Mouse (Mus musculus) C2C12 (cell line): Measurements from ENCODE around the gene Fbxo2. TPM values are rescaled to one million over a fixed set of nuclear protein-coding genes. Genes with fewer than 3 reads are reported as not detected.
A peak's percentile ranks its signal among the peaks of the same experiment; 100 is the strongest.

Source experiments
- H3K27me3 ChIP-seq: one replicate; pipeline ENCODE4 v1.6.1; 2011; ENCODE audit not compliant: control insufficient read depth, insufficient read depth, insufficient read length
- H3K36me3 ChIP-seq: one replicate; pipeline ENCODE4 v1.6.1; 2011; ENCODE audit not compliant: control insufficient read depth, insufficient read depth
- H3K4me3 ChIP-seq: one replicate; pipeline ENCODE4 v1.5.1; 2011; ENCODE audit warnings: mild to moderate bottlenecking, control low read depth; ENCODE audit not compliant: poor library complexity, insufficient read depth, severe bottlenecking
- H3K79me2 ChIP-seq: one replicate; pipeline ENCODE4 v1.6.1; 2011; ENCODE audit not compliant: control insufficient read depth, insufficient read depth
- H3K79me3 ChIP-seq: one replicate; pipeline ENCODE4 v1.6.1; 2011; ENCODE audit warnings: low read depth, control low read depth
- H3ac ChIP-seq: one replicate; pipeline ENCODE3; 2011; ENCODE audit warnings: low read depth; ENCODE audit not compliant: control insufficient read depth, insufficient read length
- CEBPB ChIP-seq: IDR thresholded peaks from one replicate; pipeline ENCODE4 v1.6.1; 2011; ENCODE audit warnings: low read depth, mild to moderate bottlenecking, control low read depth, moderate library complexity
- CTCF ChIP-seq: IDR thresholded peaks from one replicate; pipeline ENCODE4 v1.5.1; 2011; ENCODE audit not compliant: control insufficient read depth, insufficient read depth, insufficient read length
- FOSL1 ChIP-seq: IDR thresholded peaks from one replicate; pipeline ENCODE4 v1.8.0; 2011; ENCODE audit warnings: mild to moderate bottlenecking, low read length; ENCODE audit not compliant: poor library complexity, insufficient read depth, severe bottlenecking
- MAX ChIP-seq: IDR thresholded peaks from one replicate; pipeline ENCODE4 v1.6.1; 2011; ENCODE audit warnings: mild to moderate bottlenecking, control low read depth
- MYOD1 ChIP-seq: IDR thresholded peaks from one replicate; pipeline ENCODE4 v1.6.1; 2011; ENCODE audit warnings: low read depth; ENCODE audit not compliant: control insufficient read depth, insufficient read length
- MYOG ChIP-seq: IDR thresholded peaks from one replicate; pipeline ENCODE4 v1.6.1; 2011; ENCODE audit not compliant: control insufficient read depth, insufficient read length; ENCODE audit errors: extremely low read depth
- USF1 ChIP-seq: IDR thresholded peaks from one replicate; pipeline ENCODE4 v1.6.1; 2011; ENCODE audit warnings: low read depth, mild to moderate bottlenecking, control low read depth, moderate library complexity
- polyA plus RNA-seq: library from polyadenylated mRNA; unstranded; fragments of >200 nt; fragmentation: generic; extraction: Trizol; gene quantifications from one replicate; pipeline ENCODE4 v1.2.1, GENCODE M21; 2012; ENCODE audit warnings: missing spikeins

The Fbxo2 gene
- polyA plus RNA-seq, 1 experiment: 14.2 TPM

DNA sequence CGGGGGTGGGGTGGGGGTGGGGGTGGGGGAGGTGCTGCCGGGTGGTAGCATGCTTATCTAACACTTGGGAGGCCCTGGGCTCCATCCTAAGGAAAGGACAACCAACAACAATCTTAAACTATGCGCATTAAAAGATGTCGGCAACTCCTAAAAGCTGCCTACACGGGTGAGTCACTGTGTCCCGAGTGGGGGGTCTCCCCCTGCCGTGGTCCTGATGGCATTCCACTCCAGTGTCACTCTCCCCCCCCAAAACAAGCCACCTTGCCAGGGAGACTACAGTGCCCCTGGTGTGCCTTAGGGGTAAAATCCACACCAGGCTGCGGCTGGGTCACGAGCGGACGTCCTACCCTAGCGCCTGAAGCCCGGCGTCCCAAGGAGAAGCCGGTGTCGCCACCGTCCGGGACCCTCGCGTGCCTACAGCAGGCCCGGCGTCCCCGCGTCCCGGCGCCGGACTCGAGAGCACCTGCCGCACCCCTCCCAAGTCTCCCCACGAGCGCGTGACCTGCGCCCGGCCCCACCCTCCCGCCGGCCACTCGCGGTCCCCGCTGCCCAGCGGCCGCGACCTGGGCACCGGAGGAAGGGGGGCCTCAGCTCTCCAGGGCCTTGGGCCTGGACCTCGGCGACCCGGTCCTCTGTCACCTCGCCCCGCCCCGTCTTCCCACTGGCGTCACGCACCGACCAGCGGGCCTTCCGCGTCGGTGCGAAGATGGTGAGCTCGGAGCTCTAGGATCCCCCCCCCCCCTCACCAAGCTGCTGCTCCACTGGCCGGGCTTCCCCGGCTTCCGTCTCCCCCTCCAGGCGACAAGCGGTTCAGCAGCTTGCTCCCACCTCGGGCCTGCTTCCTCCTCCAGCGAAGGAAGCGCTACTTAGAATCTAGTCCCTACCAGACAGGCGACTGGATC, 8.9 kb upstream of the Fbxo2 start, which contains the start of gene Fbxo6:
Gene Fbxo6 (minus strand): TSS at position 874 of the 902 bp plus-strand sequence.
- H3K79me3 ChIP-seq: no peaks in the 10 kb centered on the region
- H3ac ChIP-seq: peak within 1 kb of the TSS; percentile 96
- H3K79me2 ChIP-seq: no peaks in the 10 kb centered on the region
- TF ChIP-seq CEBPB (no peak), MAX (no peak), CTCF (peak; percentile 75)
- no peaks in the 10 kb centered on the region for H3K36me3 ChIP-seq
- no peaks in the 10 kb centered on the region for H3K27me3 ChIP-seq
- peak within 1 kb of the TSS; percentile 45 for H3K4me3 ChIP-seq

DNA sequence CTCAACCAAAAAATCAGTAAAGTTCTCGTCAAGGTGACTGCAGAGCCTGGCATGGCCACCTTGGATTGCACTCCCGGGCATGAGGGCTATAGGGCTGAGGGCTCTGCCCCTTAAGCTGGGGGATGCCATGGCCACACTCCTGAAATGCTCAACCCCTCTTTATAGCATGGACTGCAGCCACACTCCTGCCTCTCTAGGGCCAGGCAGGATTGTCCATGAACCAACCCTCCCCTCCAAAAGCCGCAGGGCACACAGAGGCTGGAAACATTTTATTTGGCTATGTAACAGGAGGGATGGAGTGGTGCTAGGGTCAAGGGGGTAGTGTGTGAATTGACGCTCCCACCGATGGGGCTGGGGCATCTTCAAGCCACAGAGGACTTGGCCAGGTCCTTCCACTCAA, 7.9 kb upstream of the Fbxo2 start:
- no peaks in the 10 kb centered on the region for H3K27me3 ChIP-seq
- H3K36me3 ChIP-seq: no peaks in the 10 kb centered on the region
- no peak overlapping the region for H3ac ChIP-seq
- no peaks in the 10 kb centered on the region for H3K79me2 ChIP-seq
- no peaks in the 10 kb centered on the region for H3K79me3 ChIP-seq
- no peak overlapping the region for H3K4me3 ChIP-seq
- TF ChIP-seq MYOG (no peak), MAX (no peak), USF1 (no peak), CTCF (no peak), MYOD1 (no peak), FOSL1 (no peak), CEBPB (no peak)

GRCm38 (mm10) chr4:148154006-148154405, 6.4 kb upstream of the Fbxo2 start:
- H3K27me3 ChIP-seq: no peaks in the 10 kb centered on the region
- no peak overlapping the region for H3K4me3 ChIP-seq
- H3K36me3 ChIP-seq: no peaks in the 10 kb centered on the region
- no peak overlapping the region for H3ac ChIP-seq
- no peaks in the 10 kb centered on the region for H3K79me2 ChIP-seq
- TF ChIP-seq MYOD1: no peak
- no peak for TF ChIP-seq MAX
- TF ChIP-seq MYOG: no peak
- TF ChIP-seq FOSL1: no peak
- no peak for TF ChIP-seq USF1
- no peak for TF ChIP-seq CEBPB
- no peaks in the 10 kb centered on the region for H3K79me3 ChIP-seq

GRCm38 (mm10) chr4:148154982-148155381, 5.4 kb upstream of the Fbxo2 start:
- no peaks in the 10 kb centered on the region for H3K79me2 ChIP-seq
- H3K36me3 ChIP-seq: no peaks in the 10 kb centered on the region
- H3K79me3 ChIP-seq: no peaks in the 10 kb centered on the region
- H3ac ChIP-seq: no peak overlapping the region
- TF ChIP-seq MAX (no peak), USF1 (no peak), MYOD1 (no peak), FOSL1 (no peak), CEBPB (no peak), MYOG (no peak), CTCF (no peak)
- H3K4me3 ChIP-seq: no peak overlapping the region
- H3K27me3 ChIP-seq: no peaks in the 10 kb centered on the region

DNA sequence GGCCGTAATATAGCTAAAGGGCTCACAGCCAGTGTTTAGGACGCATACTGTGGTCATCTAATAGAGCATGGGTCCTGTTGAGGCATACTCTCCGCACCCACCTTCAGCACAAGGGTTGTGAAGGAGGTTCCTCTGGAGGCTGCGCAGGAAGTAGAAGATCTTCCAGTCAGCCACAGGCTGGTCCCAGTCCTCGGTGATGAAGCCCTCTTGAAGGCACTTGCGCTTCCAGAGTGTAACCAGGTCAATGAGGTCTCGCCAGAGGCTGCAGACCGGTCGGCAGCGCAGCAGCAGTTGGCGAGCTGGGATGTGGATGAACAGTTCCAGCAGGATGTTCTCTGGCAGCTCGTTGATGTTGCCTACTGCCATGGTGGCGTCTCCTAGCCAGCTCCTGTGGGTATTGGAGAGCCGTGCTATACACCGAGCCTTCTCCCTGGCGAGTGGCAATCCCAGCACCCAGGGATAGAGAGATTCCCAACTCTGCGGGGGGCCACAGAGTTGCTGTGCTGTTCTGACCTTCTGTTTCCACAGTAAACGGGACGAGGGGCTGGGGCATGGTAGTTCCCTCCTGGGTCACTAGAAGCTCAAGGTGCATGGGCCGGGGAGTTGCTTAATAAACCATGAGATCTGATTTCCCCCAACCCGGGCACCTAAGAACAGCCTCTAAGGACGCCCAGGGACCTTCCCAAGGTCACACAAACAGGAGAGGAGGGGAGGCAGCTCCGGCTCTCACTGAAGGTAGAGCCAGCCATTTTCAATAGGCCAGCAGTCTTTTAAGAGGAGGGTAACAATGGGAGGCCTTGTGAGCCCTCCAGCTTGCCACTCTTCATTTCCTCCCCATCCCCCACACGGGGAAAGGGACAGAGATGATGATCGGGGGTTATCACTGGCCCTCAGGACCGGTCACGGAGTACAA, 1.7 kb upstream of the Fbxo2 start:
- no peak for TF ChIP-seq USF1
- no peak for TF ChIP-seq CEBPB
- no peak for TF ChIP-seq CTCF
- TF ChIP-seq MYOG: no peak
- no peak for TF ChIP-seq MYOD1
- no peak for TF ChIP-seq MAX
- no peak for TF ChIP-seq FOSL1
- Histone ChIP-seq H3ac (no peak overlapping the region), H3K27me3 (peaks cover 4% of the 10 kb centered on the region)

More for the DNA sequence above, 1.7 kb upstream of the Fbxo2 start:
- Histone ChIP-seq H3K36me3 (no peaks in the 10 kb centered on the region), H3K79me2 (no peaks in the 10 kb centered on the region), H3K79me3 (no peaks in the 10 kb centered on the region), H3K4me3 (no peak overlapping the region)
